Mouse (Mus musculus): ENCODE measurements around the gene Ccdc24. TPM values are rescaled to one million over a fixed set of nuclear protein-coding genes. Genes with fewer than 3 reads are reported as not detected.

Gene Ccdc24
- polyA plus RNA-seq, 1 experiment from 2014 or later = 1.8 TPM

GRCm38 (mm10) chr4:117836204-117836767 lies 36.1 kb downstream of the Ccdc24 start:
- Histone ChIP-seq H3K9ac (peak overlapping the region; percentile 88), H3K27ac (peak overlapping the region; percentile 87), H3K9me3 (replicated peaks) (no peaks in the 10 kb centered on the region), H3K4me1 (peaks cover 28% of the 10 kb centered on the region), H3K4me2 (peak overlapping the region; percentile 97), H3K27me3 (0 out of 2 replicates have a peak, but pooled peaks cover 4% of the 10 kb centered on the region), H3K4me3 (replicated peaks) (peak overlapping the region; percentile 83), H3K36me3 (no peaks in the 10 kb centered on the region; the same call in 1 of the 2 replicates)
- under 1% methylated on average over 48 of the region's 48 CpGs for WGBS
- ATAC-seq (replicated peaks; ENCODE audit: low FRiP score) = peak; percentile 90

DNA sequence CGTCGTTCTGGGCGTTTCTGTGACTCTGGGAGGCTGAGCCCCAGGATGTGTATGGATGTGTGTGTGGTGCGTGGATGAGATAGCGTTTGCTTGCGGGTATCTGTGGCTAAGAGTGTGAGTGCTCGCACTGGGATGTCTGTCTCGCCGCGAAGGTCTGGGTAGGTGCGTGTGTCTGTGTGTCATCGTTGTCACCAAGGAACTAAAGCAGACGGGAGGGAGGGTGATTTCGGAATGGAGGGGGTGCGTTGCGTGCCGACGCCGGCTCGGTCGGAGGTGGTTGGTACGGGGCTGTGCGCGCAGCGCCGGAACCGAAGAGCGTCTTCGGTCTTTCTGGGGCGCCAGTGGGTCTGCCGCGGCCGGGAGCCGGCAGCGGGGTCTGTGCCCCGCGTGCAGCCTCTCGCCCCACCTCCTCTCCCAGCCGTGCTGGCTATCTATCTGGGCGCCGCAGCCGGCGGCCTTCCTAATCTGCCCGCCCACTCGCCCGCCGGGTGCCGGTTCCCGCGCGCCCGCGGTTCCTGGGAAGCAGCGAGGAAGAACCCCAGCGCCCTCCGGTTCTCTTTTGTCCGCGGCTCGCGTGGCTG lies 36.7 kb downstream of the Ccdc24 start:
- H3K9me3 ChIP-seq (replicated peaks) = no peaks in the 10 kb centered on the region
- 0 out of 2 replicates have a peak, but pooled peaks cover 4% of the 10 kb centered on the region for H3K27me3 ChIP-seq
- H3K27ac ChIP-seq = peak overlapping the region; percentile 87
- H3K4me2 ChIP-seq = peak overlapping the region; percentile 97
- H3K36me3 ChIP-seq = no peaks in the 10 kb centered on the region; the same call in 1 of the 2 replicates
- H3K9ac ChIP-seq = peak overlapping the region; percentile 88
- ATAC-seq (replicated peaks; ENCODE audit: low FRiP score) = peak; percentile 57
- H3K4me1 ChIP-seq = peaks cover 29% of the 10 kb centered on the region
- peak overlapping the region; percentile 83 for H3K4me3 ChIP-seq (replicated peaks)
- under 1% methylated on average over 59 of the region's 60 CpGs for WGBS

- H3K9me3 ChIP-seq (replicated peaks) = no peaks in the 10 kb centered on the region
- peak overlapping the region; percentile 88 for H3K9ac ChIP-seq
- ATAC-seq (replicated peaks; ENCODE audit: low FRiP score) = peak; percentile 46
- H3K4me2 ChIP-seq = peak overlapping the region; percentile 97
- under 1% methylated on average over 36 of the region's 36 CpGs for WGBS
- no peaks in the 10 kb centered on the region for H3K36me3 ChIP-seq
- H3K4me1 ChIP-seq = peaks cover 36% of the 10 kb centered on the region
- H3K27me3 ChIP-seq = 0 out of 2 replicates have a peak, but pooled peaks cover 4% of the 10 kb centered on the region
- H3K27ac ChIP-seq = peak overlapping the region; percentile 87
- H3K4me3 ChIP-seq (replicated peaks) = peak overlapping the region; percentile 83
Observed at GRCm38 (mm10) chr4:117834845-117835530, 37.4 kb downstream of the Ccdc24 start.

DNA sequence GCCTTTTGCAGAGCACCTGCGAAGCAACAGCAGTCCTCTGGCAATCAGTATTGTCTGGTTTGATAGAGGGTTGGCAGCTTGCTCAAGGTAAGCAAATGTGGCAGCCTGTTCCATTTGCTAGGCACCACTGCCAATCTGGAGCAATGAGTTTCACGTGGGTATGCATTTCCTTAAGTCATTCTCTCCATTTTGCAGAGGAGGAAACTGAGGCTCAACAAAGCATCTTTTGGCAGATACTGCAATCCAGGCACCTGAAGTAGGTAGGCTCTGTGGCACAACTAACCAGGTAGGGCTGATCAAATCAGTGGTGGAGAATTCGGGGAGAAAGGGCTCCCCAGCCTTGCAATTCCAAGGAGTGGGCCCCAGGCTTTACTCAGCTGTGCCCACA lies 37.9 kb downstream of the Ccdc24 start, which contains the start of gene Slc6a9:
Slc6a9 (plus strand) TSS at position 50 of the 388 bp plus-strand sequence.
- Histone ChIP-seq H3K36me3 (no peaks in the 10 kb centered on the region), H3K27ac (peak within 1 kb of the TSS; percentile 87), H3K9me3 (replicated peaks) (no peaks in the 10 kb centered on the region), H3K4me1 (peaks cover 38% of the 10 kb centered on the region), H3K4me3 (replicated peaks) (peak within 1 kb of the TSS; percentile 83), H3K4me2 (peak within 1 kb of the TSS; percentile 97), H3K9ac (peak within 1 kb of the TSS; percentile 88), H3K27me3 (0 out of 2 replicates have a peak, but pooled peaks cover 4% of the 10 kb centered on the region)
- no peak for ATAC-seq (replicated peaks; ENCODE audit: low FRiP score)
- WGBS = 24% methylated on average over 3 of the region's 3 CpGs

- no peak overlapping the region for H3K4me2 ChIP-seq
- H3K4me1 ChIP-seq = peaks cover 36% of the 10 kb centered on the region
- 0 out of 2 replicates have a peak, but pooled peaks cover 4% of the 10 kb centered on the region for H3K27me3 ChIP-seq
- H3K9me3 ChIP-seq (replicated peaks) = no peaks in the 10 kb centered on the region
- H3K36me3 ChIP-seq = no peaks in the 10 kb centered on the region
- 66% methylated on average over 9 of the region's 9 CpGs for WGBS
- H3K4me3 ChIP-seq (replicated peaks) = no peak overlapping the region
- 0 out of 2 replicates have a peak overlapping the region, but pooled peaks have one; percentile 23 for H3K9ac ChIP-seq
- H3K27ac ChIP-seq = no peak overlapping the region
- ATAC-seq (replicated peaks; ENCODE audit: low FRiP score) = no peak
Observed at GRCm38 (mm10) chr4:117831920-117832691, 40.3 kb downstream of the Ccdc24 start.

DNA sequence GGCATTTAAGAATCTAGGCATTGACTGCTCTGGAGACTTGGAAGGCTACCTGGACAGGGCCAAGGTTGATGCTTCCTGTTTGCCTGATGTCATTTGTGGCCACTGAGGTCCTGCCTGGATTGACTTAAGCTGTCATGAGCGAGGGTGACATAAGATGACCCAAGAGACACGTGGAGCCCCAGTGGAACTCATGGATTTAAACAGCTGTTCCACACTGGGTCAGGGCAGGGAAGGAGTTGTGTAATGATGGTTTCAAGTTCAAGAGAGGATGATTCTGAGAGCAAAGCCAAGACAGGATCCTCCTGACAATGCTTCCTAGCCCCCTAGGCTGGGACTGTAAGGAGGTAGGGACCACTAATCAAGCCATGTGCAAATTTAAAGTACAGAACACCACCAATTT lies 40.9 kb downstream of the Ccdc24 start:
- Histone ChIP-seq H3K27me3 (0 out of 2 replicates have a peak, but pooled peaks cover 4% of the 10 kb centered on the region), H3K4me3 (replicated peaks) (no peak overlapping the region), H3K9ac (0 out of 2 replicates have a peak overlapping the region, but pooled peaks have one; percentile 23), H3K4me1 (peaks cover 30% of the 10 kb centered on the region), H3K36me3 (no peaks in the 10 kb centered on the region), H3K4me2 (no peak overlapping the region), H3K9me3 (replicated peaks) (no peaks in the 10 kb centered on the region), H3K27ac (no peak overlapping the region)
- ATAC-seq (replicated peaks; ENCODE audit: low FRiP score) = no peak
- WGBS = 69% methylated on average over 2 of the region's 2 CpGs

GRCm38 (mm10) chr4:117830801-117831200 lies 41.6 kb downstream of the Ccdc24 start:
- H3K4me2 ChIP-seq = no peak overlapping the region
- no peak overlapping the region for H3K9ac ChIP-seq
- no peak overlapping the region for H3K4me3 ChIP-seq (replicated peaks)
- 93% methylated on average over 9 of the region's 9 CpGs for WGBS
- 0 out of 2 replicates have a peak, but pooled peaks cover 4% of the 10 kb centered on the region for H3K27me3 ChIP-seq
- no peak overlapping the region for H3K27ac ChIP-seq
- no peaks in the 10 kb centered on the region for H3K9me3 ChIP-seq (replicated peaks)
- H3K4me1 ChIP-seq = peaks cover 30% of the 10 kb centered on the region
- no peaks in the 10 kb centered on the region for H3K36me3 ChIP-seq
- ATAC-seq (replicated peaks; ENCODE audit: low FRiP score) = no peak

DNA sequence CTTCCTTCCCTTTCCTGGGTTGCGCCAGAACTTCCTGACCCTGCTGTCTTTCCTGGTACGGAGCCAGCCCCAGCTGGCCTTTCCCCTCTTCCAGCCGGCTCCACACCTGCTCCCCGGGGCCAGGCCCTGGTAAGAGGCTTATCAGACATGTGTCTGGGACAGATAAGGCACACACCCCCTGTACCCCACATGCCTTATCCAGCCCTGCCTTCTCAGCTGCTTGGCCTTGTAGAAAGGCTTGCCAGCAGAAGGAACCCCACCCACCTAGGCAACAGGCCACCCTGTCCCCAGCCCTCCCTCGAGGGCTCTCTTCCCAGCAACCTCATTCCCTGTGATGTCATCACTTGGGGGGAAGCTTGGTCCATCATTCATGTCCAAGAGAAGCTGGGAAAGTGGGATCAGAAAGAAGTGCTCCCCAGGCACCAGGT lies 42.2 kb downstream of the Ccdc24 start:
- H3K27ac ChIP-seq = peak overlapping the region; percentile 25; the same call in 1 of the 2 replicates
- H3K4me3 ChIP-seq (replicated peaks) = peak overlapping the region; percentile 19; the same call in 1 of the 2 replicates
- peak overlapping the region; percentile 45 for H3K4me2 ChIP-seq
- no peak overlapping the region for H3K9ac ChIP-seq
- no peaks in the 10 kb centered on the region for H3K9me3 ChIP-seq (replicated peaks)
- peak; percentile 81 for ATAC-seq (replicated peaks; ENCODE audit: low FRiP score)
- H3K27me3 ChIP-seq = 0 out of 2 replicates have a peak, but pooled peaks cover 4% of the 10 kb centered on the region
- 8% methylated on average over 5 of the region's 5 CpGs for WGBS
- H3K4me1 ChIP-seq = peaks cover 30% of the 10 kb centered on the region
- no peaks in the 10 kb centered on the region for H3K36me3 ChIP-seq

- Histone ChIP-seq H3K27me3 (0 out of 2 replicates have a peak, but pooled peaks cover 4% of the 10 kb centered on the region), H3K27ac (peak overlapping the region; percentile 25; the same call in 1 of the 2 replicates), H3K4me2 (peak overlapping the region; percentile 45), H3K9ac (no peak overlapping the region), H3K4me1 (peaks cover 26% of the 10 kb centered on the region), H3K9me3 (replicated peaks) (no peaks in the 10 kb centered on the region), H3K4me3 (replicated peaks) (peak overlapping the region; percentile 19), H3K36me3 (no peaks in the 10 kb centered on the region)
- peak; percentile 37; the same call in 1 of the 2 replicates for ATAC-seq (replicated peaks; ENCODE audit: low FRiP score)
- 9% methylated on average over 12 of the region's 12 CpGs for WGBS
Observed at GRCm38 (mm10) chr4:117829260-117830123, 42.9 kb downstream of the Ccdc24 start.

GRCm38 (mm10) chr4:117828572-117829145 lies 43.7 kb downstream of the Ccdc24 start:
- Histone ChIP-seq H3K27me3 (0 out of 2 replicates have a peak, but pooled peaks cover 4% of the 10 kb centered on the region), H3K4me2 (no peak overlapping the region), H3K9ac (no peak overlapping the region), H3K27ac (no peak overlapping the region), H3K9me3 (replicated peaks) (no peaks in the 10 kb centered on the region), H3K36me3 (no peaks in the 10 kb centered on the region), H3K4me3 (replicated peaks) (no peak overlapping the region), H3K4me1 (peaks cover 21% of the 10 kb centered on the region)
- 64% methylated on average over 8 of the region's 8 CpGs for WGBS
- no peak for ATAC-seq (replicated peaks; ENCODE audit: low FRiP score)

Data from kidney, embryonic 15.5 days (tissue).